Mouse (Mus musculus) brain, embryonic 14.5 days (tissue): ENCODE measurements around the gene Lamc2.

Experiments used
- CTCF ChIP-seq: fragments of 200-500 bp; IDR thresholded peaks from 2 replicates; pipeline ENCODE4 v1.5.1; 2012; ENCODE audit warnings: inconsistent platforms, mild to moderate bottlenecking, moderate library complexity, borderline replicate concordance; ENCODE audit not compliant: insufficient read depth, insufficient read length; ENCODE audit errors: extremely low read depth
- POLR2A ChIP-seq: fragments of 200-500 bp; IDR thresholded peaks from 2 replicates; pipeline ENCODE4 v1.6.1; 2012; ENCODE audit warnings: mild to moderate bottlenecking, inconsistent platforms, borderline replicate concordance; ENCODE audit not compliant: poor library complexity, insufficient read depth, insufficient read length, severe bottlenecking; ENCODE audit errors: extremely low read depth

- TF ChIP-seq POLR2A = no peak
- TF ChIP-seq CTCF = no peak
Measured at GRCm38 (mm10) chr1:153152594-153152993, 33.7 kb downstream of the Lamc2 start.
